Mouse (Mus musculus): ENCODE measurements around the gene Bach1.

DNA sequence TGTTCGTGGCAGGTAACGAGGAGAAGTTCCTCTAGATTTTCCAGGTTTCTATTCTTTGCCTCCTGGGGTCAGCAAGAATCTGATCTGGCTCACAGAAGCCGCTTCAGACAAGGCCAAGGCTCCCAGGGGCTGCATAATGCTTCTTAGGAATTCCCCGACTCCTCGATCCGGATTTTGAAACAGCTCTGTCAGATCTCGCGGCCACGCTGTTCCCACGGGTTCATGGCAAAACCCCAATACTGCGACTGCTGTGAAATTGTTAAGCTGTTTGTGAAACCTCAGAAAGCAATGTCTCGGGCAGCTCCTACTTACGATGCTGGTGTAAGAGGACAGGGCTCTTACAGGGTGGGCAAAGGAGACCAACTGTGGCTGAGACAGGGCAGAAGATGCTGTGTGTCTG is 53.7 kb downstream of the Bach1 start:
- TF ChIP-seq CTCF (IDR thresholded peaks at IDR 0.05; ENCODE audit: borderline replicate concordance, insufficient read depth, low read length) (no peak), POLR2A (IDR thresholded peaks at IDR 0.05; ENCODE audit: low read depth, low read length) (no peak)
